Mouse (Mus musculus): Measurements from ENCODE around the gene Zfp120.
"Not testable (repeated sequence)": the region's sequence is repeated elsewhere in the genome, so short reads cannot be mapped to it uniquely, and the experiment has no call there.

Zfp120 gene

DNA sequence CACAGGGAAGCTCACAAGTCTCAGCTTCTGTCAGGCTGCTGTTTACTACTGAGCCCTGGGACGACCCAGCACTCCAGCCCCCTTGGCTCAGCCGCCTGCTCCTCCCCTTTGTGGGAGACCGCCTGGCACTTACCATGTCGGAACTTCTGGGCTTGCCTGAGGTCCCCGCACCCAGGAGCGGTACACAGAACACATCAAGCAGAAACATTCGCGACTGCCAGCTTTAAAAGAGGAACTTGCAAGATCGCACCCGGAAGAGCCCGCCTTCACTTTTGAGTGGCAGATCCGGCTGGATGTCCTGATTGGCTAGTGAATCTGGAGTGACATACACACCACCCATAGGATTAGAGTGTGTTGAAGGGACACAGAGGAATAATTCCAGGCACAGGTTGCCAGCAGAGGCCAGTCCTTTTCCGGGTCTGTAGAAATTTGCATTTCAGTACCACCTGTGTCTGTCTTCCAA is at the start of gene Zfp120:
TSS of gene Zfp120 (minus strand) at position 274 of the 463 bp plus-strand sequence.
- in situ Hi-C loops (cut with MboI, MseI): loop anchor here (10.0 to 25.0 kb wide), 2 partner anchors 648 to 901 kb away; partner anchors contain the start of genes Nanp (in 1 of the 2), Ninl (in 1 of the 2) and Pygb (in 1 of the 2)

DNA sequence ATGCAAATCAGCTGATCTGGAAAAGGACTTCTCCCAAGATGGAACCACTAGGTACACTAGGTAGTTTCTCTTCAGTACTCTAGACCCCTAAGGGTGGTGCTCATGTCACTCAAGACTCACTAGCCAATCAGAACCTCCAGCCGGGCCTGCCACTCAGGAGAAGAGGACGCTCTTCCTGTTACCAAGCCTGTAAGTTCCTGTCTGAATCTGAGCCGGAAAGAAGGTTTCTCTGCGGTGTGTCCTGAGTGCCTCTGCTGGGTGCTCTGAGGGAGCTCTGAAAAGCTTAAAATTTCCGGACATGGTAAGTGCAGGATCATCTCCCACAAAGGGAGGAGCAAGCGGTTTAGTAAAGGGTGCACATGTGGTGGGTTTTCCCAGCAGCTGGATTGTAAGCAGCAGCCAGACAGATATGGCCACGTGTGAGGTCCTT is 45.1 kb upstream of the Zfp120 start, which contains the start of gene Gm14139:
TSS of gene Gm14139 (plus strand) at position 186 of the 430 bp plus-strand sequence.
- in situ Hi-C loops (cut with MboI, MseI): loop anchor here in 1 of 2 experiments (5.0 kb wide), 1 partner anchor 301 kb away; no protein-coding TSS in a partner anchor

DNA sequence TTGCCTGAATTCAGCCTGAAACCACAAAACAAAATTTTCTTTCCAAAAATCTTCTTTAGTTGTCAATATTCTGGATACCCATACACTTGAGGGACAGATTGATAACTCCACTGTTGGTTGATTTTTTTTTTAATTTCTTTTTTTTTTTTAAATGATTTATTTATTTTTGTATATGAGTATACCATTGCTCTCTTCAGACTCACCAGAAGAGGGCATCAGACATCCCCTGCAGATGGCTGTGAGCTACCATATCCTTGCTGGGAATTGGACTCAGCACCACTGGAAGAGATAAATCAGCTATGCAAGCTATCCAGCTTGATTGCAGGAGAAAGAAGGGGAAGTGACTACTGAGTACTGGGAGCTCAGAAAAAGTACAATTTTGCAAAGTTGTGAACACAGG is 44.5 kb upstream of the Zfp120 start:
- in situ Hi-C loops (cut with MboI, MseI): loop anchor here in 1 of 2 experiments (5.0 kb wide), 1 partner anchor 301 kb away; no protein-coding TSS in a partner anchor

DNA sequence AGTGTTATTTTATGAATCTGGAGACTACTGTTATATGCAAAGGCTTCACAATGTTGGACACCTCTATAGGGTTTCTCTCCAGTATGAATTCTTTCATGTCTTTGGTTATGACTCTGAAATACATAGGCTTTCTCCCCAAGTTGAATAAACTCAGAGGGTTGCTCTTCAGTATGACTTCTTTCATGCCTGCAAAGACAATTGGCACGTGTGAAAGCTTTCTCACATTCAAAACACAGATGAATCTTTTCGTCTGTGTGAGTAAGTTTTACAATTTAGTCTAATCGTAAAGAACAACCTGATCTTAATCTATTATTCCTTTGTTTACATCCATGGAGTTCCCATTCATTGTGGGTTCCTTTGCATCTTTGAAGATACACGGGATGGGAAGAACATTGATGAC is 43.1 kb upstream of the Zfp120 start, which contains the start of gene Gm10770:
TSS of gene Gm10770 (minus strand) at position 101 of the 400 bp plus-strand sequence.
- in situ Hi-C loops (cut with MboI, MseI): not testable (repeated sequence)

DNA sequence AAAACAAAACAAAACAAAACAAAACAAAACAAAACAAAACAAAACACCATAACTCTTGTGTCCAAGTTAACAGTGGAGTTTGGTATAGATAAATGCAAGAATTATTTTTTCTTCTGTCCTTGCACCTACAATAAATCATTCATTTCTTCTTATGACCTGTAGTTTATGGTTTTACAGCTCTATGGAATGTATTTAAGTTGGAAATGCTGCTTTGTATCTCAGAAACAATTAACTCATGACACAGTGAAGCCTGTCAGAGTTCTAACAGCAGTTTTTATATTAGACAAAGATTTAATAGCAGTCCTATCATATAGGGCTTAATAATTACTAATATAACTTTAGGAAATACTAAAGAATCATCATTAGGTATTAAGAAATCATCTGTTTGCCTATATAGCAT is 37.3 kb upstream of the Zfp120 start:
- in situ Hi-C loops (cut with MboI, MseI): no loop called here

DNA sequence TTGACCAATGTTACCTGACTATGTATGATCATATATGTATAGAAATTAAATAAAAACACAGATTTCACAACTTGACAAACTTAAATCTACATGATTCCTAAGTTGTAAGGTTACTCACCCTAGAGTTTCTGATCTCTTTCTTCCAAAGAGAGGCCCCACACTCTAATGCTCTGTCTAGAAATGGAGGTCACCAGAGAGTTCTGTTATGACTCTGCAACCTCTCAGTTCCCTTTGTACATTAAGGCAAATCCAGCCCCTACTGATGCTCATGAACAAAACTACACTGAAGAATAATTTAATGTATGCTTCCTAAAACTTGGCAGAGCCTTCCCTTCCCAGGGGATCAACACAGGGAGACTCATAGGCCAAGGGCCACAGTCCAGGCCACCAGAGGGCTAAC is 30.2 kb upstream of the Zfp120 start:
- in situ Hi-C loops (cut with MboI, MseI): no loop called here

DNA sequence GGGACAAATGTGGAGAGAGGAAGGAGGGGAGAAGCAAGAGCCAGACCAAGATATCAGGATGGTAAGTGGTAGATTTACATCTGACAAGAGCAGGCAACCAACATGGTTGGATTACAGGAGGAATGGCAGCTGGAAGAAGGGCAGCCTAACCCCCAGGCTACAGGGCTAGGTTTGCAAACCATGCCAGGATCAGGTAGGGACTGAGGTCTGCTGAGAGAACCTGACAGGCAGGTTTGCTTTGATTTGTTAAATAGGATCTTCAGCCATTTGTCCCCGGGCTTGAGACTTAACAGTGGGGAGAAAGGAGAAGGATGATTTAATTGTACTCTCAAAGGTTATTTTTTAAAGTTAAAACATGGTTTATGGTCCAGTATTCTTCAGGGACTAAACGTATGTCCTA is 3.7 kb downstream of the Zfp120 start:
- in situ Hi-C loops (cut with MboI, MseI): loop anchor here (10.0 to 25.0 kb wide), 2 partner anchors 652 to 905 kb away; partner anchors contain the start of genes Nanp (in 1 of the 2), Ninl (in 1 of the 2) and Pygb (in 1 of the 2)

DNA sequence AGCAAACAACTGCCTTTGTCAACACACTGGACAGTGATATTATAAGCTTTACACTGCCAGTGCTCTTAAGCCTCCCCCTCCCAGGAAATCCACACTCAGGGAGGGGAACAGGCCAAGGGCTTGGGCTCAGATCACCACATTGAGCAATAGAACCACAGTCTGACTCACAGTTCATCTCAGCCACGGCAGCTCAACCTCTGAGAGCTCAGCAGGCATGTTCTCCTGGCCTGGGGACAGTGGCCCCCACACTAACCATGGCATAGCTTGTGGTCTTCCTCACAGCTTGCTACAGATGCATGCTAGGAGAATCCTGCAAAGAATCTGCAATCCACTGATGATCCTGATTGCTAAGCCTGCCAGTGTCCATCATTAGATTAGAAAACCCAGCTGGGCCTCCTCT is 4.5 kb downstream of the Zfp120 start:
- in situ Hi-C loops (cut with MboI, MseI): loop anchor here (10.0 to 25.0 kb wide), 2 partner anchors 653 to 905 kb away; partner anchors contain the start of genes Nanp (in 1 of the 2), Ninl (in 1 of the 2) and Pygb (in 1 of the 2)

DNA sequence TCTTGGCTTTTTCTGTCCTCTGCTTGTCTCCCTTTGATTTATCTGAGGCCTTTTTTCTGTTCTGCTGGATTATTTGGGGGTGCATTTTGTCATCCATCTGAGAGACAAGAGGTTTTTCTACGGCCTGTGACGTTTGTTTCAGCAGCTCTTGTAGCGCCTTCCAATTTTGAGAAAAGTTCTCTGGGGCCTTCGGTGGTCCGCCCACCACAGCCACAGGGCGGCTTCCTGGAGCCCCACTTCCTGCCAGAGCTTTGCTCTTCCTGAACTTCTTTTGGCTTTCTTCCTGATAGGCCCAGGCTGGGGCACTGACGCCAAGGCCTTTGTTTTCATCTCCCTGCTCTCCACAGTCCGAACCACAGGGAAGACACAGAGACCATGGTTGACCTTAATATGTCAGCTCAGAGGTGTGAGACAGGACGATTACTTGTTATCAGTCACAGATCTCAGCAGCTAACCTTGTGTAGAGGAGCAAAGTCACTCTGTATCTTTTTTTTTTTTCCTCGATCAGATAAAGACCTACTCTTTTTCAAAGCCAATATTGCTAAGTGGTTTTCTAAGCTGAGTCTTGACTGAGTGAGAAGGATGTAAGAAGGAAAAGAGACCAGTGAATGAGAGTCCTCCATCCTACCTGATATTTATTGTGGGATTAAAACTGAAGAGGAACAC is 25.1 kb downstream of the Zfp120 start:
- in situ Hi-C loops (cut with MboI, MseI): no loop called here

DNA sequence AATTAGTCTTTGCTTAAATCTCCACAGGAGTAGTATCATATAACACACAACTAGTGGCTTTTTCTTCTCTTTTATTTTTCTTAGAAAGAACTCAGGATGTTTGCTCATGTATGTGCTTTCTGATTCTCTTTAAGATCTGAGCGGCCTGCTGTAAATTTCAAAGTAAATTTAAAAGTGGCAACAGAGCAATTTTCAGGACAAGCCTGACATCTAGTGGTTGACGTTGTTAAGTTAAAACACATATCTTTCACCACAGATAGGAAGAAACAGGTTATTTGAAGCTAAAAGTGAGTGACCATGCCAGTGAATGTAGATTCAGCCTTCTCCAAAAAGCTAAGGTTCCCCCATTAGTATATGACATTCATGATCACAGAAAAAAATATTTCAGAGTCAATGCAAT is 36.9 kb downstream of the Zfp120 start:
- in situ Hi-C loops (cut with MboI, MseI): loop anchor here (5.0 to 10.0 kb wide), 3 partner anchors 275 to 747 kb away; partner anchors contain the start of gene Syndig1 (in 1 of the 2)
